Mouse (Mus musculus) leukemia stem cell, adult 10-12 weeks (primary cell): Measurements from ENCODE around the gene Cand1. TPM values are rescaled to one million over a fixed set of nuclear protein-coding genes. Genes with fewer than 3 reads are reported as not detected.

Experiments used
- polyA plus RNA-seq: library from polyadenylated mRNA; stranded (reverse); fragments of >175 nt; gene quantifications from 2 replicates; pipeline ENCODE4 v1.2.3, GENCODE M21; 2012; ENCODE audit warnings: low replicate concordance

The Cand1 gene
- 29.8 and 52.7 TPM in 2 replicates for polyA plus RNA-seq

DNA sequence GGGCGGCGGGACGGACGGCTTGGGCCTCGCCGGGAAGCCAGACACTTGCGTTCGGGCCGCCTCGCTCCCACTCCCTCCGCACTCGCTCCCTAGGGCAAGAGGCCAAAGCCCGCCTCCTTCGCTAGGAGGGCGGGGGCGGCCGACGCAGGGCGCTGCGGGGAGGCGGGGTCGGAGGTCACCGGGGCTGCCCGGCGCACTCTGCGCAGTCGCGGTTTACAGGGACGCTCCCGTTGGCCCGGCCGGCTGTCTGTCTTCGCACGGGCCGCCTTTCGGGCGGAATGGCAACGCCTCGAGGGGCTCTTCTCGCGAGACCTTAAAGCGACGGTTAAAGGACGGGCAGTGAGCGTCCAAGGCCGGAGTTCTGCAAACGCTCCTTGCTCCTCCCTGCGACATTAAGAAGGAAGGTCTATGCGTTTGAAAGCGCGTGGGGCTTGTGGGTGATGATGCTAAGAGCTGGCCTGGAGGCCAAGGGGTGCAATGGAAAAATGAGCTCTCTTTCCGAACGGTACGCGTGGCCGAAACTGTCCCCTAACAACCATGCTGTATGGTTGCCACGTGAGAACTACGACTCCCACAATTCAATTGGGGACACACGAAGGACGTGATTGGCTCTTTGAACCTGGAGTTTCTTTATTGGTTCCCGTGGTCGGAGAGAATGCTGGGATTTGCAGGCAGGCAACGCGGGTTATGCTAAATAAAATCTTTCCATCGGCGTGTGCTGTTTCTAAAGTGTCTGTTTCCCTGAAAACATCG, at the start of gene Cand1:
TSS of gene Cand1 (minus strand) at position 87 of the 753 bp plus-strand sequence.

Other genes with a start within 250 kb of the Cand1 start
- gene Grip1, start 213.8 kb upstream of the Cand1 start, polyA plus RNA-seq = 0.07 TPM in 1 of 2 replicates, not detected in the other